Mouse (Mus musculus): ENCODE data around the gene Trpm7.
A peak's percentile ranks its signal among the peaks of the same experiment; 100 is the strongest.

Gene Trpm7

DNA sequence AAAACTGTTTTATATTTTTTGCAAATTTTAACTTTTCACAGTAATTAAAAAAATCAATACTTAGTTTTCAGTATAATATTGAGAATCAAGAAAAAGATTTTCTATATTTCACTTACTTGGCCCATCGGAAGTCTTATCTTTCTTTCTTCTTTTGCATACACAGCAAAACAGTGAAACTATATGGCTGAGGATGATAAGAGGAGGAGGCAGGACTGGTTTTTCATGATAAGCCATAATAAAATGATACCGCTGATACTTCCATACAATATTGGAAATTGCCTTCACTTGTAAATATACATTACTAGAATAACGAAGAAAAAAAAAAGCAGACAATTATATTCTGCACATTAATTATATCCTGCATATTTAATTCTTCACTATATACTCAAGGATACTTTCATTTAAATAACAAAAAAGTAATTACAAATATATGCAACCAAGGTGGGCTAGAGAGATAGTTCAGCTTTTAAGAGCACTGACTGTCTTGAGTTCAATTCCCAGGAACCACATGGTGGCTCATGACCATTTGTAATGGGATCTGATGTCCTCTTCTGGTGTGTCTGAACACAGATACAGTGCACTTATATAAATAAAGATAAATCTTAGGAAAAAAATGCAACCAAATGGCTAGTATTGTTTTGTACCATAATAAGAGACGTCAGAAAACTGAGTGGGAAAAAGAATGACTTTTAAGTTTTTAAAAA is 59.2 kb downstream of the Trpm7 start:
- no peak for ATAC-seq (ENCODE audit: low TSS enrichment)

DNA sequence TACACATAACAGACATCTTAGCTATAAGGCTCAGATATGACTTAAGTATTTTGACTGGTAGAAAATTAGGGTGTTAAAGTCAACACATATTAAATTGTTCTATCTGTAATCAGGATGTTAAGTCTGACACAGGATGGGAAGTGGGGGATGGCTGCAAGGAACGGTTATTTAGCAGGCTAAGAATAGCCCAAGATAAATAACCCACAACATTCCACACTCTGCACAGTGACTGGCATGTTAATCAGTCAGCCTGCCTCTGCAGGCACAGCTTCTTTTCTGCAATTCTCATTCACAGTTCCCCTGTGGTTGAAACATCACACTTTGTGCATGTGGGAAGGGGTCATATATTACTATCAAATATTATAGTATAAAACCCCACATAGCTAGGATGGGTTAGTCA is 60.2 kb downstream of the Trpm7 start:
- ATAC-seq (ENCODE audit: low TSS enrichment), result no peak

- no peak for ATAC-seq (ENCODE audit: low TSS enrichment)
These were observed 74.0 kb downstream of the Trpm7 start for GRCm38 (mm10) chr2:126801980-126802379.

- no peak for ATAC-seq (ENCODE audit: low TSS enrichment)
These were observed 77.6 kb downstream of the Trpm7 start for GRCm38 (mm10) chr2:126798455-126798854.

- no peak for ATAC-seq (ENCODE audit: low TSS enrichment)
These were observed 80.3 kb downstream of the Trpm7 start for GRCm38 (mm10) chr2:126795708-126796107.

- ATAC-seq (ENCODE audit: low TSS enrichment), result peak; percentile 32; the same call in 1 of the 2 replicates
These were observed 83.4 kb downstream of the Trpm7 start for GRCm38 (mm10) chr2:126792611-126793010.

GRCm38 (mm10) chr2:126787721-126788342 is 88.2 kb downstream of the Trpm7 start:
- ATAC-seq (ENCODE audit: low TSS enrichment), result peak; percentile 87

DNA sequence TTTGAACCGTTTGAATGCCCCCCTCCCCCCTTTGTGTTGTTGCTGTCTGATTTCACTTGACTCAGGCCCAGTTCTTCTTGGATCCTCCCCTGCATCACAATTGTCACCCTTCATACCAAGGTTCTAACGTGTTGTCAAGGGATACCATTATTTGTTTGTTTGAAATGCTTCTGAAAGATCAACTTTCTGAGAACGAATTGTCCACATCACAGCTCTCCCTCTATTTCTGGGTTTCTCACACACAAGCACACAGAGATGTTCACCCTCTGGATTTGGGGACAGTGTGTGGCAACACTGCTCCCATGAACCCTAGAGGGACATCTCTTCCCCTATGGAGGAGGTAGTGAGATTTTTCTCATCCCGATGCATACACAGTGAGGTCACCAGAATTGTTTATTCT is 92.7 kb downstream of the Trpm7 start, which contains the start of gene Usp50:
TSS of gene Usp50 (minus strand) at position 101 of the 400 bp plus-strand sequence.
- ATAC-seq (ENCODE audit: low TSS enrichment), result no peak

- peak; percentile 89 for ATAC-seq (ENCODE audit: low TSS enrichment)
These were observed 93.6 kb downstream of the Trpm7 start for GRCm38 (mm10) chr2:126782433-126782832.

DNA sequence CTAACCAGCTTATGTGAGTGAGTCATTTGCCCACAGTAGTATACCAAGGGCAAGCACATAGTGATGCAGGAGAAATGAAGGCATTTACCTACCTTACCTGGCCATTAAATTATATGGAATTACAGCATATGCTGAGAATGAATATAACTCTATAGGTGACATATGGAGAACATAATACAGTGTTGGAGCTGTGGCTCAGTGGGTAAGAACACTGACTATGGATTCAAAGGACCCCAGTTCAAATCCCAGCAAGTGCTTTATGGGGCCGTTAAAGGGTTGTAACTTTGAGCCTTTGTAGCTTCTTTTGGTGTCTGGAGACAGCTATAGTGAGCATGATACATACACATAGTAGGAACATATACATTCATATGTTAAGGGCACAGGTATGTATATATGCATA is 94.6 kb downstream of the Trpm7 start:
- no peak for ATAC-seq (ENCODE audit: low TSS enrichment)

DNA sequence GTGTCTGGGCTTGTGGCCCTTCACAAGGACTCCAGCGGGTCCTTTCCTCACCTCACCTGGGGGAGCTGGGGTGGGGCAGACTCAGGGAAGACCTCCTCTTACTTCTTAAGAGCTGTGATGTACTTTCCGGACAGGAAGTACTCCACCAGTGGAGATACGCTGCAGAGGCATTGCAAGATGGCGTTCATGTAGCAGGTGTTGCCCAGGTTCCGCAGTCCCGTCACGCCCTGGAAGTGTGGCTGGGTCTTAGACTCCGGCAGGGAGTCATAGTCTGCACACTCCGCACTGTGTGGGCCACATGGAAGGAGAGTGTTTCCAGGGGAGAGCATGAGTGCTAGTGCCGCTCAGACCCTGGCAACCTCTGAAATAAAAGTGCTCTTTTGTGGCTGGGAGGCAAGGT is 95.7 kb downstream of the Trpm7 start:
- no peak for ATAC-seq (ENCODE audit: low TSS enrichment)

GRCm38 (mm10) chr2:126778806-126779205 is 97.2 kb downstream of the Trpm7 start:
- ATAC-seq (ENCODE audit: low TSS enrichment), result no peak

DNA sequence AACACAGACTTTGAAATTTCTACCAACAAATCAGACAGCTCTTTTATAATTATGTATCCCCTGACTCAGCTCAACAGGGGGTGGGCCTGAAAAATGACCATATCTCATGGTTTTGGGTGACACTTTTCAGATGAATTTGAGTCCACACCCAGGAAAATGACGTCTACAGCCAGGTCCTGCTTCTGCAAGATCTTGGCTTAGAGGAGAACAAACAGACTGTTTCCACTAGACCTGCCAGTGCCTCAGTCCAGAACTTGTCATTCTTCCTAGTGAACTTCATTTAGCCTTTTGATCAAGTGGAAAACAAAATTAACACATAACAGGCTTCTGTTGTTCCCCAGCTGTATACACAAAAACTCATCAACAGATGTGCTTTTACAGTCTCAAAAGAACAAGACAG is 99.6 kb downstream of the Trpm7 start:
- no peak for ATAC-seq (ENCODE audit: low TSS enrichment)

DNA sequence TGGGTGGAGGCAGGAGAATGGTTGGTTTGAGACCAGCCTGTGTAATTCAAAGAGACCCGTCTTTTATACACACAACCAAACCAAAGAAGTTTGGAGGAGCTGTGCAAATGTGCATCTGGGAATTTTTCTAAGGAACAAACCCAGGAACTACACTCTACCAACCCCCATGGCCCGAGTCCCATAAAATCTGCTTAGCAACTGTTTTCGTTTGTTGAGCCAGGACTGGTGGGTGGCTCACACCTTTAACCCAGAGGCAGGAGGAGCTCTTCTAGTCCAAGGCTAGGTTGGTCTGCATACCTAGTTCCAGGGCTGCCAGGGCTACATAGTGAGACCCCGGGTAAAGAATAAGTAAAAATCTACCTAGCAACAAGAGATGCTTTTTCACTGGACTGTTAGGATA is 100.1 kb downstream of the Trpm7 start:
- ATAC-seq (ENCODE audit: low TSS enrichment), result peak; percentile 55

DNA sequence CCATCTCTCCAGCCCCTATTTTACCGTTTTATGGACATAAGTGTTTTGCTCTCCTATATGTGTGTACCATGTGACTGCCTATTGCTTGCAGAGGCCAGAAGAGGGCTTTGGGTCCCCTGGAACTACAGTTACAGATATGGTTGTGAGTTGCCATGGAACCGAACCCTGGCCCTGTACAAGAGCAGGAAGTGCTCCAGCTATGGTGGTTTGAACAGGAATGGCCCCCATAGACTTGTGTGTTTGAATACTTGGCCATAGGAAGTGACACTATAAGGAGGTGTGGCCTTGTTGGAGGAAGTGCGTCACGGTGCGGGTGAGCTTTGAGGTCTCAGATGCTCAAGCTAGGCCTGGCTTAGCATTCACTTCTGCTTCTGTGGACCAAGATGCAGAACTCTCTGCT is 103.8 kb downstream of the Trpm7 start:
- ATAC-seq (ENCODE audit: low TSS enrichment), result no peak

DNA sequence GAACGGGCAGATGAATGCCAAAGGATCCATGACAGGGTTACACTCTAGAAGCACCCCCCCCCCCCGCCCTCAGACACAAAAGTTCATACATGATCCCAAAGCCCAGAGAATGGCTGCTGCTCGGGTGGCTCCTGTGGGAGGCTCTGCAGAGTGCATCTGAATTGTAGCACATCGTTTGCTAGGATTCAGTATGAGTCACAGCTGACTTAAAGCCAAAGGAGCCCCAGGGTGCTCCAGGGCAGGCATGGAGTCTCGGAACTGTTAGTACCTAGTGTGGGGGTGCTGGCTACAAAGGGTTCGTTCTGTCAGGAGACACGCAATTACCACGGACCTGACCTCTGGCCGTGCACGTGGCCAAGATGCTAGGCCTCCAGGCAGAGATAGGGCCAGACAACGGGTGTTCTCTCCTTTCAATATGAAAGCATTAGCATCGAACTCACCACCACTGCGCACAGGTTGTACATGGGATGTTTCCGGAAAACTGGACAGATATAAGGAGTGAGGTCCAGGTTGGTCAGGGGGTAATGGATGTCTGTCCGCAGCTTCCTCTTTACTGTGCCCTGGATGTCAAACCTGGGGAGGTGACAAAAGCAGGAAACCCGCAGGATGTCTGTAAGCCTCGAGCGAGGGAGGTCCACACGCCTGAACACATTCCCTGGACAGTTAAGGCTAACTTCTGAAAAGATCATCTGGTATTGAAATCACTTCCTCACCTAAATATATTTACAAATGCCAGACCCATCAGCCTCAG is 106.4 kb downstream of the Trpm7 start:
- no peak for ATAC-seq (ENCODE audit: low TSS enrichment)

GRCm38 (mm10) chr2:126768194-126768593 is 107.8 kb downstream of the Trpm7 start:
- ATAC-seq (ENCODE audit: low TSS enrichment), result no peak

DNA sequence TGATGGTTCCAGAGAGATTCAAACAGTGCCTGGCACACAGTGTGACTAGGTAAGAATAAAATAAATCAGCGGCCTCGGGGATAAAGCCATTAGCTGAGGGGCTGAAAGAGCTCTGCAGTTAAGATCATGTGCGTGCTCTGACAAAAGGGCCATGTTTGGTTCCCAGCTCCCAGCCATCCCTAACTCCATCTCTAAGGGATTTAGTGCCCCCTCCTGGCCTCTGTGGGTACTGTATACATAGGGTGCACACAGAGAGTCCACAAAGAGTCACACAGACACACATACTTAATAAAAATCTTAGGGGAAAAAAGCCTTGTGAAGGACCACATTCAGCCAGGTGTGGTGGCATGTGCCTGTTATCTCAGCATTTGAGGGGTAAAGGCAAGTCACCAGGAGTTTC is 108.4 kb downstream of the Trpm7 start:
- no peak for ATAC-seq (ENCODE audit: low TSS enrichment)

DNA sequence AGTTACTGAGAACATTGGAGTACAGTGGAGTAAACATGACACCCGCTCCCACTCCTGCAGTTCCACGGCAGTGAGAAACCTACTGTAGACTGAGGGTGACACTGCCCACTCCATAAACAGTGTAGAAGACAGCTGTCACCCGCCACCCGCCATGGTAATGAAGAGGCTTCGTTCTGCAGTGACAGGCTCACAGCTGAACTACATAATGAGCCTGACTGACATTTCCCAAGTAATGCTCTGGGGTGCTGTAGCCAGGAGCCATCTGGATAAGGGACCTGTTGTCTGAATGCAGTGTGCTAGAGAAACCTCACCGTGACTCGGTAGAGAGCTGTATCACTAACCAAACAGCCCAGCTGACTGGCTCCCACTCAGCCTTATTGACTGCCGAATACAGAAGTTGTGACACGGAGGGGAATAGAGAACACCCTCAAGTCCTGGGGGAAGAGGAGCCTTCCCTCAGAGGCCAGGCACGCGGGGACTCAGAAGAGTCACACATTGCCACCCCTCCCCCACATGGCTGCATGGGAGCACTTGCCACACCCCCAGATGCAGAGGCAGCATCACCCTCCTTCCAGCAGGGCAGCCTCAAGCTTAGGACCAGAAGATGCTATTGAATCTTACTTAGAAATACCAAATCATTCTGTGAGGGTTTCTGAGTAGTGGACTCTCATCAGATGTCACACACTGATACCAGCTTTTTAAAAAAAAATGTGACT is 110.0 kb downstream of the Trpm7 start:
- peak; percentile 79 for ATAC-seq (ENCODE audit: low TSS enrichment)

GRCm38 (mm10) chr2:126759351-126759750 is 116.7 kb downstream of the Trpm7 start:
- ATAC-seq (ENCODE audit: low TSS enrichment), result no peak

GRCm38 (mm10) chr2:126755664-126756063 is 120.4 kb downstream of the Trpm7 start:
- no peak for ATAC-seq (ENCODE audit: low TSS enrichment)

GRCm38 (mm10) chr2:126743389-126743788 is 132.6 kb downstream of the Trpm7 start:
- no peak for ATAC-seq (ENCODE audit: low TSS enrichment)

Data from frontal cortex, adult (tissue).